Mouse (Mus musculus): ENCODE results near the gene Gm28308. TPM values are rescaled to one million over a fixed set of nuclear protein-coding genes. Genes with fewer than 3 reads are reported as not detected.

The Gm28308 gene
- total RNA-seq, 2 experiments from 2014 or later = 0.91 to 1.5 TPM

DNA sequence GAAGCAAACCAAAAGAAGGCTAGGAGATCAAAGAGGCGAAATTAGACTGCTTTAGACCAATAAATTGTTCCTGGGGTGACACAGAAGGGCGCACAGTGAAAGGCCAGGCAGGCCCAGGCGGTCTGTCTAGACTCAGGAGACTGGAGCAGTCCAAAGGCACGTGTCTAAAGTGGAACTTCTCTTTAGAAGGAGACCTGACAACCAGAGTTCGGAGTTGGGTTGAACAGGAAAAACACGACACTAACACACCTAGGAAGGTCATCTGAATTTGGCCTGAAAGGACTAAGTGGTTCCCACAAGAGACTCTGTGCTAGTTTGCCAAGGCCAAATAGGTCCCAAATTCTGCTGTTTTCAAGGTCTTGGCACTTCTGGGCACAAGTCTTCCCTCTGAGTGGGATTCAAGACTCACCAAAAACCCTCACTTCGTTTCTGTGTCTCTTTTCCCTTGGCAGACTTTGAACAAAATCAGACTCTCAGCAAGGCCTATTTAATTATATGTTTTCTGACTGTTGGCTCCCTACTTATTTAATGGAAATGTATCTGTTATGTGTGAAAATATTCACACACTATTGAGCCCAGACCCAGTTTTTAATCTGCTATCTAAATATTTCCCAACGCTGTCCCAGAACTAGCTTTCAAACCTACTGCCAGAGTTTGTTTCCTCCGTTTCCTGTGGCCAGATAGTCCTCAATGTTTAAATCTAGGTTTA lies 6.2 kb upstream of the Gm28308 start:
- DNase-seq = no peak

DNA sequence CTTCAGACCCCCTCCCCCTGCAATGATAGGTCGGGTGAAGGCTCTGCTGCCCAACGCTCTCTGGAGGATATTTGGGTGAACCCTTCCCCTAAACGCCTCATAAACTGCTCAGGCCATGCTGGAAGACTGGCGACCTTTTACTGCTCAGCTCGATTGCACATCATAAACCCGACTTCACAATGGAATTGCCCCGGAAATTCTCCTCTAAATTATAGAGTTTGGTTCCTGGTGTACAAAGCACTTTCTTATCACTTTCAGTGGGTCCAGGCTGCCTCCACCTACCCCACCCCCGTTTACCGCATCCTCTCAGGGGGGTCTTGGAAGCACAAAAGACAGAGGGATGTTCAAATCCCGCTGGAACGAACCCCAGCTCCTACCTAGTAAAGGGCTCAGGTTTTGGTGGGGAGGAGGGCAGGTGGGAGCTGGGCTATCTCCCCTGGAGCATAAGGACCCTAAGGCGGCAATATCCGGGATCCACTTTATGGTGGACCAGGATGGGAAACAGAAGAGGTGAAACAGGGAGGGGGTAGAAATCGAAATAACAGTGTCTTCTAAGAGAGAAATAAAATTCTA lies 5.6 kb upstream of the Gm28308 start:
- DNase-seq = no peak

DNA sequence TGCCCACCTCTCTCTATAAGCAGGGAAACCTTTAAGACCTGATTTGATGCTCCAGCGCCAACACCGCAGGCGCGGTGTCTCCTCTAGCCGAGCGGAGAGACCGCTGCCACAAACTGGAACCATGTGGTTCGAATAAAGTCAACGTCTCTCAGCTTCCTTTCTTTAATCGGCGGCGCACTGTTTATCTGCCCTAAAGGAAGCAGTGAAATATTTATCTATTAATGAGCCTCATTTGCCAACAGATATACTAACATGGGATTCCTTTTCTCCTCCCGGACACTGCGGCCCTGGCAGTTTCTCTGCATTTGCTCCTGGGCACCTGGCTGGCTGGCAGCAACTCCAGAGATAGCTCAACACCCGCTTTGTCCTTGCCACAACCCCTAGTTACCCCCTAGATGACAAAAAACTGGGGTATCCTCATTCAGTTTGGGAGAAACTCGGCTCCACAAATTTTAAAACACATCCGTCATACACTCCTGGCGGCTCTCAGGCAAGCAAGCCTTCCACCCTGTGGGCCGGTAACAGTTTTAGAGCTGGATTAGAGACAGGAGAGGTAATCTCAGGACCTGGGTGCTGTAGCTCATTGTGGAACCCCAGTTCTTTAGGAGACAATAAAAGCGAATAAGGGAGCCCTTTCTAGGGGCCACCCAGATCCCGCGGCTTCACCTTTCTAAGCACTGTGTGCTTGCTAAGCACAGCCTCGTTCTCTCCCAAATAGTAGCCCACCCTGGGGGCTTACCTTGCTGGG lies 4.9 kb upstream of the Gm28308 start:
- DNase-seq = no peak

DNA sequence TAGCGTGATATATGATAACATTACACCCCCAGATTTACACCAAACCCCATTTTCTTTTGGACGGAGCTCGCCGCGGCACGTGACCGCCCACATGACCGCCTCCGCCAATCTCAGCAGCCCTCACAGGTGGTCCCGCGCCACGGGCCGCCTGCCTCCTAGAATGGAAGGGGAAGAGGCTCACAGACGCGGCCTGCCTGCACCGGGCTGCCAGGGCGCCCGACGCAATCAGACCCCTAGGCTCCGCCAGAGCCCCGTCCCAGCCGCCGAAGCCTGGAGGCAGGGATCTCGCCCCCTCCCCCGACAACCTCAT lies 4.3 kb upstream of the Gm28308 start:
- peak; percentile 90 for DNase-seq

- DNase-seq = peak; percentile 67
Observed at GRCm38 (mm10) chr6:52216691-52217458, 3.7 kb upstream of the Gm28308 start.

- DNase-seq = peak; percentile 42
Observed at GRCm38 (mm10) chr6:52215771-52216535, 2.8 kb upstream of the Gm28308 start.

GRCm38 (mm10) chr6:52215070-52215469 lies 1.9 kb upstream of the Gm28308 start:
- DNase-seq = no peak

DNA sequence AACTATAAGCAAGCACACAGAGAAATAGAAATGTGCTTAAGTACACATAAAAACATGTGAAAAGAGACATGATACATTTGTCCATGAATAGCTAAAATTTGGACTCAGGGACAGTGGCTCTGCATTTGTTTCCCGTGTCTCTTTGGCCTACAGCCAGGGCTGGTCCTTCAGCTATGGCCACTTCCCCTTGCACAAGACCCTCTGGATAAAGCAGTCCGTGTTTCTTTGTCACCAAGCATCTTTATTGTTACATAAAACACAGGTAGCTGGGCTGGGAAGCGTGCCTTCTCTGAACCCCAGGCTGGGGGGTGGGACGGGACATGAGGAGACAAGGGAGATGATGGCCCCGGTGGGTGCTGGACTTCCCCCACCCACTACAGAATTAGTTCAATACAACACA lies 1.1 kb upstream of the Gm28308 start:
- DNase-seq = no peak

GRCm38 (mm10) chr6:52212556-52213118 lies 502 bp downstream of the Gm28308 start:
- DNase-seq = peak; percentile 82

- DNase-seq = peak; percentile 36
Observed at GRCm38 (mm10) chr6:52211961-52212360, 1.2 kb downstream of the Gm28308 start.

- DNase-seq = peak; percentile 92
Observed at GRCm38 (mm10) chr6:52211170-52211935, 1.8 kb downstream of the Gm28308 start.

GRCm38 (mm10) chr6:52209685-52210046 lies 3.5 kb downstream of the Gm28308 start:
- DNase-seq = peak; percentile 38

GRCm38 (mm10) chr6:52208868-52209684 lies 4.1 kb downstream of the Gm28308 start:
- no peak for DNase-seq

GRCm38 (mm10) chr6:52208072-52208867 lies 4.9 kb downstream of the Gm28308 start, which contains the start of gene Hoxa6:
TSS of gene Hoxa6 (minus strand) at chr6:52208722.
- DNase-seq = peak; percentile 86

GRCm38 (mm10) chr6:52207684-52207976 lies 5.5 kb downstream of the Gm28308 start:
- no peak for DNase-seq

- DNase-seq = no peak
Observed at GRCm38 (mm10) chr6:52206882-52207683, 6.1 kb downstream of the Gm28308 start.

- peak; percentile 33 for DNase-seq
Observed at GRCm38 (mm10) chr6:52205638-52206621, 7.2 kb downstream of the Gm28308 start.

Data from adrenal gland, postnatal 10 days (tissue).